Mouse (Mus musculus) MEL (cell line): Measurements from ENCODE around the gene Lhb. TPM values are rescaled to one million over a fixed set of nuclear protein-coding genes. Genes with fewer than 3 reads are reported as not detected.

Source experiments
- DNase-seq: peaks from one replicate; pipeline ENCODE4 v3.0.0; 2011; ENCODE audit warnings: low read depth, low spot score
- H3K27ac ChIP-seq: 2 replicates; pipeline ENCODE4 v1.5.1; 2012; ENCODE audit warnings: low read depth, mild to moderate bottlenecking, control low read depth, low read length, moderate library complexity; ENCODE audit not compliant: control insufficient read depth
- H3K27me3 ChIP-seq, 2 experiments: fragments of 150-350 bp in 1 of 2; sonication (generic) in 1 of 2; 2 replicates each; pipeline ENCODE4 v1.6.1; 2012; ENCODE audit warnings: low read length in 2 of 2, mild to moderate bottlenecking in 2 of 2, improper control_type of control experiment in 1 of 2, moderate library complexity in 1 of 2; ENCODE audit not compliant: insufficient read depth in 2 of 2, control insufficient read depth in 1 of 2
- H3K36me3 ChIP-seq, 2 experiments: 2 replicates each; pipeline ENCODE4 v1.6.1; 2012 to 2014; ENCODE audit warnings: low read length in 2 of 2, improper control_type of control experiment in 1 of 2, inconsistent platforms in 1 of 2, mild to moderate bottlenecking in 1 of 2; ENCODE audit not compliant: insufficient read depth in 2 of 2, control insufficient read depth in 1 of 2
- H3K4me1 ChIP-seq, 2 experiments: fragments of 150-350 bp in 1 of 2; sonication (generic) in 1 of 2; 2 replicates each; pipeline ENCODE4 v1.6.1; 2012; ENCODE audit warnings: low read length in 2 of 2, improper control_type of control experiment in 1 of 2, mild to moderate bottlenecking in 1 of 2; ENCODE audit not compliant: insufficient read depth in 2 of 2, control insufficient read depth in 1 of 2
- H3K4me3 ChIP-seq, 2 experiments: fragments of 150-350 bp in 1 of 2; sonication (generic) in 1 of 2; 2 replicates each; pipeline ENCODE4 v1.5.1; 2012; ENCODE audit warnings: low read depth in 2 of 2, low read length in 2 of 2, mild to moderate bottlenecking in 2 of 2, moderate library complexity in 2 of 2, control low read depth in 1 of 2, improper control_type of control experiment in 1 of 2; ENCODE audit not compliant: control insufficient read depth in 1 of 2, insufficient read depth in 1 of 2
- H3K79me2 ChIP-seq: 2 replicates; pipeline ENCODE4 v1.6.1; 2012; ENCODE audit warnings: mild to moderate bottlenecking, low read length, moderate library complexity; ENCODE audit not compliant: control insufficient read depth, poor library complexity, insufficient read depth
- H3K9ac ChIP-seq: 2 replicates; pipeline ENCODE4 v1.6.1; 2012; ENCODE audit warnings: low read depth, mild to moderate bottlenecking, control low read depth, low read length, moderate library complexity; ENCODE audit not compliant: control insufficient read depth, poor library complexity, severe bottlenecking
- H3K9me3 ChIP-seq: fragments of 150-350 bp; sonication (generic); replicated peaks from 2 replicates; pipeline ENCODE4 v1.6.1; 2012; ENCODE audit warnings: mild to moderate bottlenecking, low read length, improper control_type of control experiment, moderate library complexity; ENCODE audit not compliant: insufficient read depth
- BHLHE40 ChIP-seq: IDR thresholded peaks from 2 replicates; pipeline ENCODE4 v1.6.1; 2012; ENCODE audit warnings: low read depth, mild to moderate bottlenecking, inconsistent platforms, low read length, improper control_type of control experiment, borderline replicate concordance
- CHD1 ChIP-seq: IDR thresholded peaks from 2 replicates; pipeline ENCODE4 v1.6.1; 2012; ENCODE audit warnings: low read depth, mild to moderate bottlenecking, inconsistent platforms, low read length, improper control_type of control experiment
- CHD2 ChIP-seq: IDR thresholded peaks from 2 replicates; pipeline ENCODE4 v1.6.1; 2011; ENCODE audit warnings: low read length, improper control_type of control experiment
- CTCF ChIP-seq, 3 experiments: IDR thresholded peaks in 2 of 3; conservative IDR thresholded peaks in 1 of 3; 2 replicates each; pipeline ENCODE4 v1.5.1; 2011 to 2012; ENCODE audit warnings: low read length in 3 of 3, low read depth in 2 of 3, mild to moderate bottlenecking in 2 of 3, improper control_type of control experiment in 1 of 3, inconsistent platforms in 1 of 3, mixed read lengths in 1 of 3, moderate library complexity in 1 of 3; ENCODE audit not compliant: control insufficient read depth in 1 of 3, insufficient read depth in 1 of 3, poor library complexity in 1 of 3, severe bottlenecking in 1 of 3
- ELF1 ChIP-seq: IDR thresholded peaks from 2 replicates; pipeline ENCODE4 v1.6.1; 2014; ENCODE audit warnings: low read depth, mild to moderate bottlenecking, inconsistent platforms, low read length, improper control_type of control experiment, moderate library complexity
- EP300 ChIP-seq, 2 experiments: IDR thresholded peaks; 2 replicates each; pipeline ENCODE4 v1.6.1; 2011; ENCODE audit warnings: improper control_type of control experiment in 2 of 2, low read length in 2 of 2, low read depth in 1 of 2, mild to moderate bottlenecking in 1 of 2
- ETS1 ChIP-seq: IDR thresholded peaks from 2 replicates; pipeline ENCODE4 v1.6.1; 2012; ENCODE audit warnings: low read depth, mild to moderate bottlenecking, inconsistent platforms, low read length, improper control_type of control experiment, moderate library complexity
- GABPA ChIP-seq: IDR thresholded peaks from 2 replicates; pipeline ENCODE4 v1.6.1; 2012; ENCODE audit warnings: low read depth, mild to moderate bottlenecking, inconsistent platforms, low read length, improper control_type of control experiment, moderate library complexity
- HCFC1 ChIP-seq: IDR thresholded peaks from 2 replicates; pipeline ENCODE4 v1.6.1; 2012; ENCODE audit warnings: low read depth, mild to moderate bottlenecking, inconsistent platforms, low read length, improper control_type of control experiment, moderate library complexity
- MAFK ChIP-seq: IDR thresholded peaks from 2 replicates; pipeline ENCODE4 v1.6.1; 2011; ENCODE audit warnings: low read depth, mild to moderate bottlenecking, low read length, improper control_type of control experiment, borderline replicate concordance
- MAX ChIP-seq: IDR thresholded peaks from 2 replicates; pipeline ENCODE4 v1.6.1; 2011; ENCODE audit warnings: low read length, improper control_type of control experiment
- MAZ ChIP-seq: IDR thresholded peaks from 2 replicates; pipeline ENCODE4 v1.6.1; 2012; ENCODE audit warnings: low read depth, mild to moderate bottlenecking, inconsistent platforms, low read length, improper control_type of control experiment
- MXI1 ChIP-seq: IDR thresholded peaks from 2 replicates; pipeline ENCODE4 v1.6.1; 2011; ENCODE audit warnings: mild to moderate bottlenecking, low read depth, low read length, improper control_type of control experiment
- MYC ChIP-seq: IDR thresholded peaks from 2 replicates; pipeline ENCODE4 v1.6.1; 2011; ENCODE audit warnings: low read depth, mild to moderate bottlenecking, low read length, improper control_type of control experiment, moderate library complexity
- NELFE ChIP-seq: IDR thresholded peaks from 2 replicates; pipeline ENCODE4 v1.6.1; 2011; ENCODE audit warnings: low read depth, low read length, improper control_type of control experiment
- POLR2A ChIP-seq, 2 experiments: IDR thresholded peaks; 2 replicates each; pipeline ENCODE4 v1.6.1; 2011 to 2012; ENCODE audit warnings: low read length in 2 of 2, mild to moderate bottlenecking in 2 of 2, control low read depth in 1 of 2, improper control_type of control experiment in 1 of 2, low read depth in 1 of 2, moderate library complexity in 1 of 2; ENCODE audit not compliant: control insufficient read depth in 1 of 2, insufficient read depth in 1 of 2, poor library complexity in 1 of 2
- POLR2AphosphoS5 ChIP-seq: IDR thresholded peaks from 2 replicates; pipeline ENCODE4 v1.6.1; 2012; ENCODE audit warnings: low read depth, borderline replicate concordance, mild to moderate bottlenecking, inconsistent platforms, low read length, moderate library complexity, mixed read lengths
- RAD21 ChIP-seq: IDR thresholded peaks from 2 replicates; pipeline ENCODE4 v1.6.1; 2011; ENCODE audit warnings: mild to moderate bottlenecking, low read depth, low read length, improper control_type of control experiment
- RCOR1 ChIP-seq: IDR thresholded peaks from 2 replicates; pipeline ENCODE4 v1.6.1; 2012; ENCODE audit warnings: low read depth, mild to moderate bottlenecking, inconsistent platforms, low read length, improper control_type of control experiment
- SIN3A ChIP-seq: IDR thresholded peaks from 2 replicates; pipeline ENCODE4 v1.6.1; 2012; ENCODE audit warnings: low read length, improper control_type of control experiment, inconsistent platforms
- SMC3 ChIP-seq: IDR thresholded peaks from 2 replicates; pipeline ENCODE4 v1.6.1; 2011; ENCODE audit warnings: low read depth, low read length, improper control_type of control experiment
- TAL1 ChIP-seq: IDR thresholded peaks from 2 replicates; pipeline ENCODE4 v1.6.1; 2012; ENCODE audit warnings: mild to moderate bottlenecking, inconsistent platforms, low read length, moderate library complexity, mixed read lengths
- TBP ChIP-seq: IDR thresholded peaks from 2 replicates; pipeline ENCODE4 v1.8.0; 2011; ENCODE audit warnings: low read depth, low read length, improper control_type of control experiment
- TCF12 ChIP-seq: IDR thresholded peaks from 2 replicates; pipeline ENCODE4 v1.6.1; 2014; ENCODE audit warnings: low read depth, mild to moderate bottlenecking, inconsistent platforms, low read length, improper control_type of control experiment, moderate library complexity
- USF1 ChIP-seq: IDR thresholded peaks from 2 replicates; pipeline ENCODE4 v1.6.1; 2014; ENCODE audit warnings: low read depth, mild to moderate bottlenecking, inconsistent platforms, low read length, improper control_type of control experiment, moderate library complexity
- USF2 ChIP-seq, 2 experiments: IDR thresholded peaks; 2 replicates each; pipeline ENCODE4 v1.6.1; 2011 to 2012; ENCODE audit warnings: improper control_type of control experiment in 2 of 2, low read length in 2 of 2, borderline replicate concordance in 1 of 2, inconsistent platforms in 1 of 2, low read depth in 1 of 2, mild to moderate bottlenecking in 1 of 2; ENCODE audit not compliant: insufficient read depth in 1 of 2
- ZMIZ1 ChIP-seq: IDR thresholded peaks from 2 replicates; pipeline ENCODE4 v1.6.1; 2012; ENCODE audit warnings: low read depth, mild to moderate bottlenecking, inconsistent platforms, low read length, improper control_type of control experiment, moderate library complexity
- ZNF384 ChIP-seq: IDR thresholded peaks from 2 replicates; pipeline ENCODE4 v1.6.1; 2012; ENCODE audit warnings: low read depth, mild to moderate bottlenecking, inconsistent platforms, low read length, improper control_type of control experiment
- polyA plus RNA-seq, 2 experiments: library from polyadenylated mRNA; stranded (reverse) in 1 of 2; unstranded in 1 of 2; fragments of >175 nt in 1 of 2; fragments of >200 nt in 1 of 2; gene quantifications; 2 replicates each; pipeline versions ENCODE4 v1.2.1 to v1.2.4; 2012; ENCODE audit warnings: low replicate concordance in 2 of 2, low read depth in 1 of 2; ENCODE audit not compliant: insufficient read length in 2 of 2, insufficient read depth in 1 of 2, missing spikeins in 1 of 2
- total RNA-seq: library from RNA; depleted of rRNA; stranded (reverse); fragments of 300-350 nt; gene quantifications from 2 replicates; pipeline ENCODE4 v1.2.3, GENCODE M21; 2012

The Lhb gene
- total and polyA plus RNA-seq, 3 experiments, result 0.19 to 0.28 TPM; not detected in 1

GRCm38 (mm10) chr7:45460860-45461314 lies 40.3 kb downstream of the Lhb start:
- H3K4me1 ChIP-seq, result peaks cover 7 to 30% of the 10 kb centered on the region in 2 experiments; a peak in 3 of 4 replicates
- H3K36me3 ChIP-seq, result peaks cover 7 to 25% of the 10 kb centered on the region in 2 experiments
- H3K79me2 ChIP-seq, result peaks cover 34% of the 10 kb centered on the region
- peak overlapping the region in 1 of 2 experiments; percentile 5; a peak in 1 of 4 replicates for H3K4me3 ChIP-seq
- no peaks in the 10 kb centered on the region for H3K9me3 ChIP-seq
- 0 out of 2 replicates have a peak, but pooled peaks have one; percentile 55 for TF ChIP-seq MYC
- TF ChIP-seq SIN3A, result peak; percentile 80
- TF ChIP-seq MAX, result peak; percentile 61; the same call in 1 of the 2 replicates
- TF ChIP-seq TCF12, result peak; percentile 53
- TF ChIP-seq GABPA, result peak; percentile 100
- peak; percentile 28 to 73; a peak in 3 of 4 replicates for TF ChIP-seq EP300 (IDR thresholded peaks at IDR 0.05; ENCODE audit: low read depth in 1 of 2, low read length in 2 of 2)
- no peak for TF ChIP-seq USF2 (IDR thresholded peaks at IDR 0.05; ENCODE audit: borderline replicate concordance in 1 of 2, insufficient read depth in 1 of 2, low read depth in 1 of 2, low read length in 2 of 2)
- TF ChIP-seq MXI1, result peak; percentile 65
- TF ChIP-seq ZNF384, result no peak
- no peak for TF ChIP-seq SMC3
- no peak for TF ChIP-seq POLR2AphosphoS5
- TF ChIP-seq HCFC1, result peak; percentile 37; the same call in 1 of the 2 replicates
- TF ChIP-seq CHD1, result peak; percentile 36
- no peak for TF ChIP-seq RAD21
- peak; percentile 88 for TF ChIP-seq ETS1
- TF ChIP-seq NELFE, result peak; percentile 44; the same call in 1 of the 2 replicates
- peak; percentile 97 for TF ChIP-seq MAFK
- TF ChIP-seq BHLHE40, result peak; percentile 34; the same call in 1 of the 2 replicates
- 0 out of 2 replicates have a peak, but pooled peaks have one; percentile 26 for TF ChIP-seq ZMIZ1
- no peak for TF ChIP-seq RCOR1
- peak; percentile 3; the same call in 1 of the 2 replicates for TF ChIP-seq MAZ
- TF ChIP-seq TBP, result peak; percentile 90
- TF ChIP-seq POLR2A (IDR thresholded peaks at IDR 0.05; ENCODE audit: control insufficient read depth in 1 of 2, insufficient read depth in 1 of 2, low read depth in 1 of 2, low read length in 2 of 2, poor library complexity in 1 of 2), result peak; percentile 5 to 65; a peak in 2 of 4 replicates
- TF ChIP-seq ELF1, result peak; percentile 28; the same call in 1 of the 2 replicates
- no peak for TF ChIP-seq TAL1
- no peak for TF ChIP-seq CTCF (IDR thresholded peaks at IDR 0.05 in 2 of 3, conservative IDR thresholded peaks at IDR 0.05 in 1 of 3; ENCODE audit: control insufficient read depth in 1 of 3, insufficient read depth in 1 of 3, low read depth in 2 of 3, low read length in 3 of 3, poor library complexity in 1 of 3, severe bottlenecking in 1 of 3)
- TF ChIP-seq USF1, result no peak
- TF ChIP-seq CHD2, result no peak
- DNase-seq, result peak; percentile 89
- H3K27ac ChIP-seq, result peak overlapping the region; percentile 96
- H3K9ac ChIP-seq, result peak overlapping the region; percentile 76
- H3K27me3 ChIP-seq, result no peaks in the 10 kb centered on the region
